Mouse (Mus musculus) heart, embryonic 11.5 days (tissue): ENCODE measurements around the gene Shoc2. TPM values are rescaled to one million over a fixed set of nuclear protein-coding genes. Genes with fewer than 3 reads are reported as not detected.

ENCODE experiments used
- ATAC-seq: fragments of 200-750 bp; cut with Nextera tagmentation; replicated peaks from 2 replicates; pipeline ENCODE4 v1.8.0; 2017; ENCODE audit warnings: moderate library complexity; ENCODE audit not compliant: insufficient number of reproducible peaks, low FRiP score, low TSS enrichment
- H3K27ac ChIP-seq: fragments of 300-500 bp; sonication (generic); 2 replicates; pipeline ENCODE4 v1.5.1; 2014; ENCODE audit warnings: mild to moderate bottlenecking, low read depth, low read length
- H3K27me3 ChIP-seq: fragments of 300-500 bp; sonication (generic); 2 replicates; pipeline ENCODE4 v1.6.1; 2014; ENCODE audit warnings: mild to moderate bottlenecking, low read length, mixed read lengths; ENCODE audit not compliant: control insufficient read depth, insufficient read depth
- H3K36me3 ChIP-seq: fragments of 300-500 bp; sonication (generic); 2 replicates; pipeline ENCODE4 v1.6.1; 2014; ENCODE audit warnings: mild to moderate bottlenecking, low read length, moderate library complexity, mixed read lengths; ENCODE audit not compliant: control insufficient read depth, insufficient read depth
- H3K4me1 ChIP-seq: fragments of 300-500 bp; sonication (generic); 2 replicates; pipeline ENCODE4 v1.6.1; 2014; ENCODE audit warnings: low read length; ENCODE audit not compliant: control insufficient read depth, insufficient read depth
- H3K4me2 ChIP-seq: fragments of 300-500 bp; sonication (generic); 2 replicates; pipeline ENCODE4 v1.6.1; 2014; ENCODE audit warnings: mild to moderate bottlenecking, moderate library complexity
- H3K4me3 ChIP-seq: fragments of 300-500 bp; sonication (generic); 2 replicates; pipeline ENCODE4 v1.5.1; 2014; ENCODE audit warnings: low read depth, low read length
- H3K9ac ChIP-seq: fragments of 300-500 bp; sonication (generic); 2 replicates; pipeline ENCODE4 v1.6.1; 2014; ENCODE audit warnings: mild to moderate bottlenecking, low read depth, low read length, moderate library complexity
- H3K9me3 ChIP-seq: fragments of 300-500 bp; sonication (generic); replicated peaks from 2 replicates; pipeline ENCODE4 v1.6.1; 2016; ENCODE audit warnings: low read length; ENCODE audit not compliant: control insufficient read depth
- WGBS: fragments of 180-500 bp; shearing (Covaris S2); extraction: QIAGEN DNeasy Blood & Tissue Kit; methylation state at CpG from one replicate; pipeline ENCODE4 v1.1.7; 2014; ENCODE audit not compliant: insufficient replicate concordance; 5-methylcytosine and 5-hydroxymethylcytosine counted together
- polyA plus RNA-seq: library from polyadenylated mRNA; unstranded; fragments of >200 nt; fragmentation: Nextera tagmentation; extraction: Ambion mirVana; gene quantifications from 2 replicates; pipeline ENCODE4 v1.2.1, GENCODE M21; 2014

Shoc2 gene
- polyA plus RNA-seq, 1 experiment from 2014 or later: 47.4 TPM

- Histone ChIP-seq H3K9me3 (no peaks in the 10 kb centered on the region), H3K4me3 (no peak overlapping the region), H3K27me3 (no peaks in the 10 kb centered on the region), H3K36me3 (no peaks in the 10 kb centered on the region), H3K4me2 (no peak overlapping the region), H3K4me1 (no peaks in the 10 kb centered on the region), H3K27ac (no peak overlapping the region), H3K9ac (no peak overlapping the region)
- ATAC-seq: no peak
- WGBS: 56% methylated on average over 10 of the region's 10 CpGs
Observed at GRCm38 (mm10) chr19:54076362-54077349, 132.6 kb downstream of the Shoc2 start.

- Histone ChIP-seq H3K27me3 (no peaks in the 10 kb centered on the region), H3K4me2 (no peak overlapping the region), H3K27ac (no peak overlapping the region), H3K36me3 (no peaks in the 10 kb centered on the region), H3K4me1 (no peaks in the 10 kb centered on the region), H3K4me3 (no peak overlapping the region), H3K9me3 (no peaks in the 10 kb centered on the region), H3K9ac (no peak overlapping the region)
- ATAC-seq: no peak
- WGBS: 75% methylated on average over 9 of the region's 9 CpGs
Observed at GRCm38 (mm10) chr19:54081303-54081702, 137.2 kb downstream of the Shoc2 start.

GRCm38 (mm10) chr19:54081716-54082165 is 137.6 kb downstream of the Shoc2 start:
- Histone ChIP-seq H3K27ac (no peak overlapping the region), H3K9ac (no peak overlapping the region), H3K9me3 (no peaks in the 10 kb centered on the region), H3K27me3 (no peaks in the 10 kb centered on the region), H3K4me3 (no peak overlapping the region), H3K4me2 (no peak overlapping the region), H3K36me3 (no peaks in the 10 kb centered on the region), H3K4me1 (no peaks in the 10 kb centered on the region)
- 55% methylated on average over 9 of the region's 9 CpGs for WGBS
- no peak for ATAC-seq

Other genes with a start within 250 kb of the Shoc2 start
- gene Pdcd4, start 52.1 kb upstream of the Shoc2 start, polyA plus RNA-seq: 38.0 and 41.3 TPM in 2 replicates
- gene Bbip1, start 321 bp downstream of the Shoc2 start, polyA plus RNA-seq: 69.7 and 70.2 TPM in 2 replicates
- gene Adra2a, start 99.8 kb downstream of the Shoc2 start, polyA plus RNA-seq: 0.10 TPM in 1 of 2 replicates, not detected in the other